Mouse (Mus musculus): ENCODE data around the gene Gm11099. TPM values are rescaled to one million over a fixed set of nuclear protein-coding genes. Genes with fewer than 3 reads are reported as not detected.

Gene Gm11099
- not detected in 2 replicates for polyA plus RNA-seq (2016; fragmentation: Nextera tagmentation; extraction: Ambion mirVana)

- no peak within 1 kb of the TSS for H3K4me3 ChIP-seq
- H3K36me3 ChIP-seq: no peaks in the 10 kb centered on the region
- H3K27me3 ChIP-seq (replicated peaks): no peaks in the 10 kb centered on the region
- no peaks in the 10 kb centered on the region for H3K9me3 ChIP-seq (replicated peaks)
- H3K4me1 ChIP-seq (replicated peaks): no peaks in the 10 kb centered on the region
- H3K4me2 ChIP-seq: no peak within 1 kb of the TSS
- no peak within 1 kb of the TSS for H3K9ac ChIP-seq
- H3K27ac ChIP-seq (ENCODE audit: poor library complexity, severe bottlenecking): no peak within 1 kb of the TSS
- WGBS: 82% methylated on average over 5 of the region's 5 CpGs
- ATAC-seq (ENCODE audit: insufficient number of reproducible peaks, low FRiP score): no peak
These were observed at the start of gene Gm11099 for GRCm38 (mm10) chr2:58859134-58859533. Gene Gm11099, plus strand, starts transcription at chr2:58859434.

GRCm38 (mm10) chr2:58812941-58813340, 46.3 kb upstream of the Gm11099 start:
- no peak overlapping the region for H3K9ac ChIP-seq
- WGBS: 58% methylated on average over 2 of the region's 2 CpGs
- H3K4me2 ChIP-seq: no peak overlapping the region
- no peak overlapping the region for H3K27ac ChIP-seq (ENCODE audit: poor library complexity, severe bottlenecking)
- H3K9me3 ChIP-seq (replicated peaks): no peaks in the 10 kb centered on the region
- ATAC-seq (ENCODE audit: insufficient number of reproducible peaks, low FRiP score): no peak
- no peaks in the 10 kb centered on the region for H3K27me3 ChIP-seq (replicated peaks)
- no peak overlapping the region for H3K4me3 ChIP-seq
- no peaks in the 10 kb centered on the region for H3K4me1 ChIP-seq (replicated peaks)
- no peaks in the 10 kb centered on the region for H3K36me3 ChIP-seq

GRCm38 (mm10) chr2:58828910-58829600, 30.2 kb upstream of the Gm11099 start:
- Histone ChIP-seq H3K9me3 (replicated peaks) (no peaks in the 10 kb centered on the region), H3K4me3 (no peak overlapping the region), H3K36me3 (no peaks in the 10 kb centered on the region), H3K4me1 (replicated peaks) (peaks cover 16% of the 10 kb centered on the region), H3K27ac (ENCODE audit: poor library complexity, severe bottlenecking) (peak overlapping the region; percentile 59; the same call in 1 of the 2 replicates), H3K4me2 (no peak overlapping the region), H3K9ac (no peak overlapping the region), H3K27me3 (replicated peaks) (no peaks in the 10 kb centered on the region)
- WGBS: 57% methylated on average over 3 of the region's 3 CpGs
- ATAC-seq (ENCODE audit: insufficient number of reproducible peaks, low FRiP score): no peak

GRCm38 (mm10) chr2:58829981-58830742, 29.1 kb upstream of the Gm11099 start:
- no peak overlapping the region for H3K27ac ChIP-seq (ENCODE audit: poor library complexity, severe bottlenecking)
- H3K4me3 ChIP-seq: no peak overlapping the region
- no peak overlapping the region for H3K9ac ChIP-seq
- 58% methylated on average over 7 of the region's 7 CpGs for WGBS
- H3K36me3 ChIP-seq: no peaks in the 10 kb centered on the region
- peaks cover 16% of the 10 kb centered on the region for H3K4me1 ChIP-seq (replicated peaks)
- no peaks in the 10 kb centered on the region for H3K27me3 ChIP-seq (replicated peaks)
- H3K4me2 ChIP-seq: no peak overlapping the region
- H3K9me3 ChIP-seq (replicated peaks): no peaks in the 10 kb centered on the region
- ATAC-seq (ENCODE audit: insufficient number of reproducible peaks, low FRiP score): no peak

GRCm38 (mm10) chr2:58832253-58832980, 26.8 kb upstream of the Gm11099 start:
- no peak for ATAC-seq (ENCODE audit: insufficient number of reproducible peaks, low FRiP score)
- Histone ChIP-seq H3K9me3 (replicated peaks) (no peaks in the 10 kb centered on the region), H3K27ac (ENCODE audit: poor library complexity, severe bottlenecking) (no peak overlapping the region), H3K4me3 (no peak overlapping the region), H3K4me2 (no peak overlapping the region), H3K36me3 (no peaks in the 10 kb centered on the region), H3K9ac (no peak overlapping the region), H3K27me3 (replicated peaks) (no peaks in the 10 kb centered on the region), H3K4me1 (replicated peaks) (peaks cover 16% of the 10 kb centered on the region)
- 86% methylated on average over 20 of the region's 20 CpGs for WGBS

GRCm38 (mm10) chr2:58841021-58841420, 18.2 kb upstream of the Gm11099 start:
- no peak overlapping the region for H3K27ac ChIP-seq (ENCODE audit: poor library complexity, severe bottlenecking)
- H3K27me3 ChIP-seq (replicated peaks): no peaks in the 10 kb centered on the region
- WGBS: 80% methylated on average over 3 of the region's 3 CpGs
- ATAC-seq (ENCODE audit: insufficient number of reproducible peaks, low FRiP score): no peak
- H3K4me1 ChIP-seq (replicated peaks): no peaks in the 10 kb centered on the region
- H3K9ac ChIP-seq: no peak overlapping the region
- H3K9me3 ChIP-seq (replicated peaks): no peaks in the 10 kb centered on the region
- no peak overlapping the region for H3K4me3 ChIP-seq
- H3K4me2 ChIP-seq: no peak overlapping the region
- H3K36me3 ChIP-seq: no peaks in the 10 kb centered on the region

- H3K4me2 ChIP-seq: no peak overlapping the region
These were observed 16.8 kb upstream of the Gm11099 start for GRCm38 (mm10) chr2:58842443-58842842.

GRCm38 (mm10) chr2:58844499-58844898, 14.7 kb upstream of the Gm11099 start:
- no peak overlapping the region for H3K9ac ChIP-seq
- H3K4me2 ChIP-seq: no peak overlapping the region
- H3K27me3 ChIP-seq (replicated peaks): no peaks in the 10 kb centered on the region
- no peak overlapping the region for H3K4me3 ChIP-seq
- H3K36me3 ChIP-seq: no peaks in the 10 kb centered on the region
- no peaks in the 10 kb centered on the region for H3K4me1 ChIP-seq (replicated peaks)
- 37% methylated on average over 10 of the region's 10 CpGs for WGBS
- ATAC-seq (ENCODE audit: insufficient number of reproducible peaks, low FRiP score): no peak
- no peaks in the 10 kb centered on the region for H3K9me3 ChIP-seq (replicated peaks)
- H3K27ac ChIP-seq (ENCODE audit: poor library complexity, severe bottlenecking): no peak overlapping the region

More at GRCm38 (mm10) chr2:58842443-58842842, 16.8 kb upstream of the Gm11099 start:
- no peak overlapping the region for H3K9ac ChIP-seq
- H3K4me1 ChIP-seq (replicated peaks): no peaks in the 10 kb centered on the region
- no peaks in the 10 kb centered on the region for H3K9me3 ChIP-seq (replicated peaks)
- H3K4me3 ChIP-seq: no peak overlapping the region
- H3K27ac ChIP-seq (ENCODE audit: poor library complexity, severe bottlenecking): no peak overlapping the region
- no peaks in the 10 kb centered on the region for H3K36me3 ChIP-seq
- WGBS: 75% methylated on average over 4 of the region's 4 CpGs
- H3K27me3 ChIP-seq (replicated peaks): no peaks in the 10 kb centered on the region
- no peak for ATAC-seq (ENCODE audit: insufficient number of reproducible peaks, low FRiP score)

- Histone ChIP-seq H3K4me2 (no peak overlapping the region), H3K9ac (no peak overlapping the region), H3K4me1 (replicated peaks) (no peaks in the 10 kb centered on the region), H3K9me3 (replicated peaks) (no peaks in the 10 kb centered on the region), H3K27me3 (replicated peaks) (no peaks in the 10 kb centered on the region), H3K4me3 (no peak overlapping the region), H3K27ac (ENCODE audit: poor library complexity, severe bottlenecking) (no peak overlapping the region), H3K36me3 (no peaks in the 10 kb centered on the region)
- 59% methylated on average over 3 of the region's 3 CpGs for WGBS
- ATAC-seq (ENCODE audit: insufficient number of reproducible peaks, low FRiP score): no peak
These were observed 20.6 kb downstream of the Gm11099 start for GRCm38 (mm10) chr2:58879876-58880275.

GRCm38 (mm10) chr2:58905057-58905456, 45.8 kb downstream of the Gm11099 start:
- H3K4me3 ChIP-seq: no peak overlapping the region
- no peaks in the 10 kb centered on the region for H3K27me3 ChIP-seq (replicated peaks)
- no peak overlapping the region for H3K4me2 ChIP-seq
- H3K4me1 ChIP-seq (replicated peaks): peaks cover 18% of the 10 kb centered on the region
- H3K36me3 ChIP-seq: no peaks in the 10 kb centered on the region
- no peak overlapping the region for H3K9ac ChIP-seq
- WGBS: 48% methylated on average over 4 of the region's 4 CpGs
- no peak overlapping the region for H3K27ac ChIP-seq (ENCODE audit: poor library complexity, severe bottlenecking)
- ATAC-seq (ENCODE audit: insufficient number of reproducible peaks, low FRiP score): no peak
- H3K9me3 ChIP-seq (replicated peaks): no peaks in the 10 kb centered on the region
